Mouse (Mus musculus) embryonic facial prominence, embryonic 13.5 days (tissue): ENCODE measurements at regions not wholly inside any gene's neighbourhood (a gene's known extent, or its start where the extent isn't known, plus 50 kb on each side); places are given as distances from the start of the nearest gene placed in this dataset.

ENCODE experiments used
- ATAC-seq: fragments of 200-750 bp; cut with Nextera tagmentation; 2 replicates; pipeline ENCODE4 v1.8.0; 2017; ENCODE audit warnings: low read depth; ENCODE audit not compliant: insufficient number of reproducible peaks, insufficient read depth, low FRiP score, low TSS enrichment
- H3K27ac ChIP-seq: fragments of 300-500 bp; sonication (generic); 2 replicates; pipeline ENCODE4 v1.5.1; 2015; ENCODE audit warnings: moderate library complexity, mild to moderate bottlenecking, inconsistent platforms
- H3K27me3 ChIP-seq: fragments of 300-500 bp; sonication (generic); 2 replicates; pipeline ENCODE4 v1.6.1; 2015; ENCODE audit warnings: mild to moderate bottlenecking, inconsistent platforms
- H3K36me3 ChIP-seq: fragments of 300-500 bp; sonication (generic); 2 replicates; pipeline ENCODE4 v1.6.1; 2015; ENCODE audit warnings: mild to moderate bottlenecking, inconsistent platforms
- H3K4me1 ChIP-seq: fragments of 300-500 bp; sonication (generic); 2 replicates; pipeline ENCODE4 v1.6.1; 2015; ENCODE audit warnings: inconsistent platforms
- H3K4me2 ChIP-seq: fragments of 300-500 bp; sonication (generic); 2 replicates; pipeline ENCODE4 v1.6.1; 2015; ENCODE audit warnings: moderate library complexity, mild to moderate bottlenecking, inconsistent platforms
- H3K4me3 ChIP-seq: fragments of 300-500 bp; sonication (generic); 2 replicates; pipeline ENCODE4 v1.5.1; 2015; ENCODE audit warnings: mild to moderate bottlenecking, inconsistent platforms
- H3K9ac ChIP-seq: fragments of 300-500 bp; sonication (generic); 2 replicates; pipeline ENCODE4 v1.6.1; 2015; ENCODE audit warnings: mild to moderate bottlenecking, inconsistent platforms
- H3K9me3 ChIP-seq: fragments of 300-500 bp; sonication (generic); 2 replicates; pipeline ENCODE4 v1.6.1; 2016; ENCODE audit warnings: inconsistent platforms
- WGBS: fragments of 180-500 bp; shearing (Covaris S2); methylation state at CpG from one replicate; pipeline ENCODE4 v1.1.7; 2015; ENCODE audit warnings: mixed read lengths; 5-methylcytosine and 5-hydroxymethylcytosine counted together

GRCm38 (mm10) chr13:90823877-90824276 lies 81.3 kb downstream of the Atp6ap1l start:
- Histone ChIP-seq H3K4me3 (no peak overlapping the region), H3K9ac (no peak overlapping the region), H3K9me3 (no peaks in the 10 kb centered on the region), H3K27ac (no peak overlapping the region), H3K4me2 (no peak overlapping the region), H3K4me1 (0 out of 2 replicates have a peak, but pooled peaks cover 3% of the 10 kb centered on the region), H3K36me3 (no peaks in the 10 kb centered on the region), H3K27me3 (no peaks in the 10 kb centered on the region)
- WGBS, result 52% methylated on average over 5 of the region's 5 CpGs
- no peak for ATAC-seq

GRCm38 (mm10) chr13:90821898-90822297 lies 83.3 kb downstream of the Atp6ap1l start:
- Histone ChIP-seq H3K4me2 (no peak overlapping the region), H3K27me3 (no peaks in the 10 kb centered on the region), H3K27ac (no peak overlapping the region), H3K4me3 (no peak overlapping the region), H3K4me1 (0 out of 2 replicates have a peak, but pooled peaks cover 3% of the 10 kb centered on the region), H3K9ac (no peak overlapping the region), H3K9me3 (no peaks in the 10 kb centered on the region), H3K36me3 (no peaks in the 10 kb centered on the region)
- WGBS, result 79% methylated on average over 4 of the region's 4 CpGs
- ATAC-seq, result no peak

GRCm38 (mm10) chr13:90820453-90820852 lies 84.7 kb downstream of the Atp6ap1l start:
- 34% methylated on average over 3 of the region's 3 CpGs for WGBS

GRCm38 (mm10) chr13:90819934-90820333 lies 85.2 kb downstream of the Atp6ap1l start:
- Histone ChIP-seq H3K4me2 (no peak overlapping the region), H3K36me3 (no peaks in the 10 kb centered on the region), H3K9ac (no peak overlapping the region), H3K4me3 (no peak overlapping the region), H3K27me3 (no peaks in the 10 kb centered on the region), H3K9me3 (no peaks in the 10 kb centered on the region), H3K27ac (no peak overlapping the region), H3K4me1 (0 out of 2 replicates have a peak, but pooled peaks cover 3% of the 10 kb centered on the region)
- 48% methylated on average over 7 of the region's 7 CpGs for WGBS
- no peak for ATAC-seq

More at GRCm38 (mm10) chr13:90820453-90820852, 84.7 kb downstream of the Atp6ap1l start:
- H3K27ac ChIP-seq, result no peak overlapping the region
- H3K9me3 ChIP-seq, result no peaks in the 10 kb centered on the region
- H3K27me3 ChIP-seq, result no peaks in the 10 kb centered on the region
- no peaks in the 10 kb centered on the region for H3K36me3 ChIP-seq
- H3K4me3 ChIP-seq, result no peak overlapping the region
- ATAC-seq, result no peak
- 0 out of 2 replicates have a peak, but pooled peaks cover 3% of the 10 kb centered on the region for H3K4me1 ChIP-seq
- no peak overlapping the region for H3K4me2 ChIP-seq
- H3K9ac ChIP-seq, result no peak overlapping the region

- no peak overlapping the region for H3K4me3 ChIP-seq
- 63% methylated on average over 4 of the region's 4 CpGs for WGBS
- ATAC-seq, result peak; percentile 56; the same call in 1 of the 2 replicates
- H3K27ac ChIP-seq, result peak overlapping the region; percentile 40; the same call in 1 of the 2 replicates
- H3K36me3 ChIP-seq, result no peaks in the 10 kb centered on the region
- peaks cover 9% of the 10 kb centered on the region; the same call in 1 of the 2 replicates for H3K4me1 ChIP-seq
- H3K27me3 ChIP-seq, result no peaks in the 10 kb centered on the region
- no peak overlapping the region for H3K4me2 ChIP-seq
- no peaks in the 10 kb centered on the region for H3K9me3 ChIP-seq
- H3K9ac ChIP-seq, result no peak overlapping the region
These were observed 90.8 kb downstream of the Atp6ap1l start for GRCm38 (mm10) chr13:90814174-90814865.

GRCm38 (mm10) chr13:90810011-90810410 lies 95.1 kb downstream of the Atp6ap1l start:
- no peak overlapping the region for H3K9ac ChIP-seq
- peaks cover 9% of the 10 kb centered on the region; the same call in 1 of the 2 replicates for H3K4me1 ChIP-seq
- no peak for ATAC-seq
- no peaks in the 10 kb centered on the region for H3K27me3 ChIP-seq
- 80% methylated on average over 6 of the region's 6 CpGs for WGBS
- no peak overlapping the region for H3K27ac ChIP-seq
- no peaks in the 10 kb centered on the region for H3K36me3 ChIP-seq
- 0 out of 2 replicates have a peak, but pooled peaks cover 8% of the 10 kb centered on the region for H3K9me3 ChIP-seq
- H3K4me2 ChIP-seq, result no peak overlapping the region
- no peak overlapping the region for H3K4me3 ChIP-seq

GRCm38 (mm10) chr13:90799641-90800040 lies 105.5 kb downstream of the Atp6ap1l start:
- Histone ChIP-seq H3K4me2 (no peak overlapping the region), H3K4me3 (no peak overlapping the region), H3K27ac (no peak overlapping the region), H3K9ac (no peak overlapping the region), H3K9me3 (no peaks in the 10 kb centered on the region), H3K4me1 (peaks cover 10% of the 10 kb centered on the region), H3K27me3 (no peaks in the 10 kb centered on the region), H3K36me3 (no peaks in the 10 kb centered on the region)
- 56% methylated on average over 2 of the region's 2 CpGs for WGBS
- no peak for ATAC-seq

GRCm38 (mm10) chr13:90798791-90799542 lies 106.2 kb downstream of the Atp6ap1l start:
- Histone ChIP-seq H3K27me3 (no peaks in the 10 kb centered on the region), H3K9ac (no peak overlapping the region), H3K9me3 (no peaks in the 10 kb centered on the region), H3K27ac (0 out of 2 replicates have a peak overlapping the region, but pooled peaks have one; percentile 33), H3K36me3 (no peaks in the 10 kb centered on the region), H3K4me2 (no peak overlapping the region), H3K4me1 (peaks cover 10% of the 10 kb centered on the region), H3K4me3 (no peak overlapping the region)
- ATAC-seq, result no peak
- WGBS, result 33% methylated on average over 6 of the region's 6 CpGs

GRCm38 (mm10) chr13:90798381-90798780 lies 106.8 kb downstream of the Atp6ap1l start:
- H3K4me1 ChIP-seq, result peaks cover 10% of the 10 kb centered on the region
- no peak overlapping the region for H3K9ac ChIP-seq
- H3K27me3 ChIP-seq, result no peaks in the 10 kb centered on the region
- no peak overlapping the region for H3K4me3 ChIP-seq
- WGBS, result 68% methylated on average over 2 of the region's 2 CpGs
- H3K36me3 ChIP-seq, result no peaks in the 10 kb centered on the region
- no peak overlapping the region for H3K27ac ChIP-seq
- no peak overlapping the region for H3K4me2 ChIP-seq
- no peak for ATAC-seq
- H3K9me3 ChIP-seq, result no peaks in the 10 kb centered on the region

GRCm38 (mm10) chr13:90797209-90797608 lies 107.9 kb downstream of the Atp6ap1l start:
- H3K27ac ChIP-seq, result no peak overlapping the region
- H3K4me2 ChIP-seq, result no peak overlapping the region
- no peak overlapping the region for H3K4me3 ChIP-seq
- H3K27me3 ChIP-seq, result no peaks in the 10 kb centered on the region
- no peaks in the 10 kb centered on the region for H3K36me3 ChIP-seq
- no peak for ATAC-seq
- no peaks in the 10 kb centered on the region for H3K9me3 ChIP-seq
- H3K4me1 ChIP-seq, result peaks cover 10% of the 10 kb centered on the region
- 81% methylated on average over 3 of the region's 3 CpGs for WGBS
- no peak overlapping the region for H3K9ac ChIP-seq

GRCm38 (mm10) chr13:90796809-90797208 lies 108.3 kb downstream of the Atp6ap1l start:
- Histone ChIP-seq H3K9me3 (no peaks in the 10 kb centered on the region), H3K27me3 (no peaks in the 10 kb centered on the region), H3K9ac (no peak overlapping the region), H3K4me1 (peaks cover 10% of the 10 kb centered on the region), H3K36me3 (no peaks in the 10 kb centered on the region), H3K4me2 (no peak overlapping the region), H3K27ac (no peak overlapping the region), H3K4me3 (no peak overlapping the region)
- 89% methylated on average over 4 of the region's 4 CpGs for WGBS
- no peak for ATAC-seq
